Mouse (Mus musculus) stomach, embryonic 14.5 days (tissue): ENCODE measurements around the gene Fgf4. TPM values are rescaled to one million over a fixed set of nuclear protein-coding genes. Genes with fewer than 3 reads are reported as not detected.
"Not testable (repeated sequence)": the region's sequence is repeated elsewhere in the genome, so short reads cannot be mapped to it uniquely, and the experiment has no call there.

Source experiments
- ATAC-seq: fragments of 200-750 bp; cut with Nextera tagmentation; 2 replicates; pipeline ENCODE4 v1.8.0; 2017; ENCODE audit warnings: low read depth, moderate TSS enrichment; ENCODE audit not compliant: insufficient number of reproducible peaks, insufficient read depth, low FRiP score
- H3K27ac ChIP-seq: fragments of 300-500 bp; sonication (generic); 2 replicates; pipeline ENCODE4 v1.5.1; 2014; ENCODE audit warnings: mild to moderate bottlenecking, low read length, moderate library complexity, mixed read lengths
- H3K27me3 ChIP-seq: fragments of 300-500 bp; sonication (generic); 2 replicates; pipeline ENCODE4 v1.6.1; 2014; ENCODE audit warnings: low read length, control low read depth, mixed read lengths; ENCODE audit not compliant: control insufficient read depth, insufficient read depth
- H3K36me3 ChIP-seq: fragments of 300-500 bp; sonication (generic); 2 replicates; pipeline ENCODE4 v1.6.1; 2014; ENCODE audit warnings: mild to moderate bottlenecking, control low read depth, low read length, moderate library complexity, mixed read lengths; ENCODE audit not compliant: control insufficient read depth, insufficient read depth
- H3K4me1 ChIP-seq: fragments of 300-500 bp; sonication (generic); 2 replicates; pipeline ENCODE4 v1.6.1; 2014; ENCODE audit warnings: low read length, control low read depth, mixed read lengths; ENCODE audit not compliant: control insufficient read depth, insufficient read depth
- H3K4me2 ChIP-seq: fragments of 300-500 bp; sonication (generic); replicated peaks from 2 replicates; pipeline ENCODE4 v1.6.1; 2014; ENCODE audit warnings: low read depth, low read length, control low read depth
- H3K4me3 ChIP-seq: fragments of 300-500 bp; sonication (generic); 2 replicates; pipeline ENCODE4 v1.5.1; 2014; ENCODE audit warnings: low read depth, low read length, control low read depth
- H3K9ac ChIP-seq: fragments of 300-500 bp; sonication (generic); replicated peaks from 2 replicates; pipeline ENCODE4 v1.6.1; 2014; ENCODE audit warnings: low read depth, mild to moderate bottlenecking, control low read depth, low read length, moderate library complexity, mixed read lengths
- H3K9me3 ChIP-seq: fragments of 300-500 bp; sonication (generic); 2 replicates; pipeline ENCODE4 v1.6.1; 2016; ENCODE audit warnings: low read depth, low read length, control low read depth; ENCODE audit not compliant: control insufficient read depth
- WGBS: fragments of 180-500 bp; shearing (Covaris S2); extraction: QIAGEN DNeasy Blood & Tissue Kit; methylation state at CpG from one replicate; pipeline ENCODE4 v1.1.7; 2014; 5-methylcytosine and 5-hydroxymethylcytosine counted together
- polyA plus RNA-seq: library from polyadenylated mRNA; unstranded; fragments of >200 nt; fragmentation: Nextera tagmentation; extraction: Ambion mirVana; gene quantifications from 2 replicates; pipeline ENCODE4 v1.2.1, GENCODE M21; 2014

The Fgf4 gene
- polyA plus RNA-seq, 1 experiment from 2014 or later: not detected

DNA sequence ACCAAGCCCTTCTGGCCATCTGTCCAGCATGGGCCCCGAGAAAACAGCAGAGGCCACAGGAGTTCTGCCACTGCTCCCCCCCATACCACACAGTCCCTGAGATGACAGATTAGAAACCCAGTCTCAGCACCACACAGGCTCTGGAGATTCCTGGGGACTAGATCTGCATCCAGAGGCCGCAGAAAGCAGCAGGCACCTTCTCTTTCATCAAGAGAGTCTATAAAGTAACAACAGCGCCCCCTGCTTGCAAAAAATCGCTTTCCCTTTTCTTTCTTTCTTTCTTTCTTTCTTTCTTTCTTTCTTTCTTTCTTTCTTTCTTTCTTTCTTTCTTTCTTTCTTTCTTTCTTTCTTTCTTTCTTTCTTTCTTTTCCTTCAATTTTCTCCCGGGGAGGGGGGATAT lies 47.0 kb downstream of the Fgf4 start:
- Histone ChIP-seq H3K4me3 (no peak overlapping the region), H3K27ac (no peak overlapping the region), H3K9ac (no peak overlapping the region), H3K27me3 (peaks cover 32% of the 10 kb centered on the region), H3K36me3 (no peaks in the 10 kb centered on the region), H3K4me2 (no peak overlapping the region), H3K9me3 (no peaks in the 10 kb centered on the region), H3K4me1 (peaks cover 17% of the 10 kb centered on the region; the same call in 1 of the 2 replicates)
- ATAC-seq: no peak
- 3% methylated on average over 5 of the region's 5 CpGs for WGBS

DNA sequence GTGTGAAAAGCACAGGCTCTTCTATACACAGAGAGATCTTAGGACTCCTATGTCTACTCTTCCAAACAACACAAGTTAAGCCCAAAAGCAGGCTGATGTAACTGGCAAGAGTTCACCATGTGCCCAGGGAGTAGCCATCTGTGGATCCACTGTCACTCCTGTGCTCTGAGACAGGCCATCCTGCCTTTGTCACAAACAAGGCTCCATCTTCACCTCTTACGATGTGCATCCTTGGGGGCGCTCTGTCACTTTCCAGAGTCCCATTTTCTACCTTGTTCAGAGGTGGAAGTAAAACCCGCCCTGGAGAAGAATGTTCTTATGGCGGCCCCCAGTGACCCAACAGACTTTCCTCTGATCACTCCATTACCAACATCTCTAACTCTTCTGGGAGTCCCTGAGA lies 47.5 kb downstream of the Fgf4 start:
- Histone ChIP-seq H3K27me3 (peaks cover 32% of the 10 kb centered on the region), H3K4me3 (no peak overlapping the region), H3K4me2 (no peak overlapping the region), H3K9me3 (no peaks in the 10 kb centered on the region), H3K27ac (no peak overlapping the region), H3K9ac (no peak overlapping the region), H3K36me3 (no peaks in the 10 kb centered on the region), H3K4me1 (peaks cover 17% of the 10 kb centered on the region; the same call in 1 of the 2 replicates)
- ATAC-seq: no peak
- 4% methylated on average over 4 of the region's 4 CpGs for WGBS

DNA sequence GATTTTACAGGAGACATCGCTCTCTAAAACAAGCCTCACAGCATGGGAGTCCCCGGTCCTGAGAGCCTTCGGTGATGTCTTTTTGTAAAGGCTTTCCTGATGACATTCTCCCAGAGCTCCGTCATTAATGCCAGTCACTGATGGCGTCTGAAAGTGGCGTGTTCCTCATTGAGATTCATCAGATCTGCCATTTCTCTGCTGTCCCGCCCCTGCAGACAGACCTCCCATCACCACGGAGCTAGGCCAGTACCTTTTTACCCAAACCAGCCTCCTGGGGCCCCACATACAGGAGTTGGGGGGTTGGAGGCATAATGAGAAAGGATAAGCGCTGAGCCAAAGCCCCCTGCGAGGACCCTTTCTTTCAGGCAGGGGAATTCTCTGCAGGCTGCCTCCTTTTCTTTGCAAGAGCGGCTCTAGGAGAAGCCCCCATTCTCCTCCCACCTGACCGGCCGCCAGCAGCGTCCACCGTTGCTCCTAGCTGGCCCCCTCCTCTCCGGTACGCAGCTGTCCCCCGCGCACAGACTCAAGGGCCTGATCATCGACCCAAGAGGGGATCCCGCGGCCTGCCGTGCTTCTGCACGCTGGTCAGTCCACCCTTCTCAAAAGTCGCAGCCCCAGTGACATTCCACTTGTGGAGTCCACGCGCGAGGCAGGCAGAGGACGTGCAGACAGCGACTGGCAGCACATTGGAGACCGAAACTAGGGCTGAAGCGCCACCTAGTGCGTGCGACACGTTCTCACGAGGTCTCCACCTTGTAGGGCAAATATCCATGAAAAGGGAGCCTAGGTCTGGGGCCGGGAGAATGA lies 48.3 kb downstream of the Fgf4 start:
- H3K4me3 ChIP-seq: peak overlapping the region; percentile 38
- H3K9me3 ChIP-seq: no peaks in the 10 kb centered on the region
- no peak overlapping the region for H3K27ac ChIP-seq
- whole genome bisulfite sequencing: under 1% methylated on average over 37 of the region's 37 CpGs
- H3K4me1 ChIP-seq: peaks cover 17% of the 10 kb centered on the region; the same call in 1 of the 2 replicates
- H3K9ac ChIP-seq: no peak overlapping the region
- H3K36me3 ChIP-seq: no peaks in the 10 kb centered on the region
- peak overlapping the region; percentile 76 for H3K4me2 ChIP-seq
- H3K27me3 ChIP-seq: peaks cover 32% of the 10 kb centered on the region
- ATAC-seq: 0 out of 2 replicates have a peak, but pooled peaks have one; percentile 66

DNA sequence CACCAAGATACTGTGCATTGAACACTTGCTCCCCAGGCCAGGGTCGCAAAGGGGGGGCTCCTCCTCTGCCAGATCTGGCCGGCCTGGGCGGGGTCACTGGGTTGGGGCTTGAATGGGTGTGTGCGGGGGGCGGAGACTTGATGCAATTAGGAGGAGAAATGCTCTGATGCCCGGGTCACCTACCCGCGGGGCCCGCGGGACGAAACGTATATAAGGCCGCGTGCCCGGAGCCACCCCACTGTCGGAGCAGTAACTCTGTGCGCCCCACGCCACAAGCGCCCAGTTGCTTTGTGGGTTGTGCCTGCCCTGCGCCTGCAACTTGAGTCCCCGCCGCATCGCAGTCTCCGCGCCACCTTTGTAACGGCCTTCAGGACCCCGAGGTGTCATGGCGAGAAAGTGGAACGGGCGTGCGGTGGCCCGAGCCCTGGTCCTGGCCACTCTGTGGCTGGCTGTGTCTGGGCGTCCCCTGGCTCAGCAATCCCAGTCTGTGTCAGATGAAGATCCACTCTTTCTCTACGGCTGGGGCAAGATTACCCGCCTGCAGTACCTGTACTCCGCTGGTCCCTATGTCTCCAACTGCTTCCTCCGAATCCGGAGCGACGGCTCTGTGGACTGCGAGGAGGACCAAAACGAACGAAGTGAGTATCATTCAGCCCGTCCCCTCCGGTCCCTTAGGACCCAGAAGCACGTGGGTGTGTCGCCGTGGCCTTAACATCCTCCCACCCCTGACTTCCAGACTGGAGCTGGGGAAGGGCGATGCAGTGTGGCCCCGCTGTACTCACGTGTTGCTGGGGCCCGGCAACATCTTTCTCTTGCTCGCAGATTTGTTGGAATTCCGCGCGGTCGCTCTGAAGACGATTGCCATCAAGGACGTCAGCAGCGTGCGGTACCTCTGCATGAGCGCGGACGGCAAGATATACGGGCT lies 49.4 kb downstream of the Fgf4 start, which contains the start of gene Fgf15:
Fgf15 (plus strand) TSS at position 238 of the 925 bp plus-strand sequence.
- ATAC-seq: no peak
- Histone ChIP-seq H3K4me2 (peak within 1 kb of the TSS; percentile 76), H3K4me1 (peaks cover 17% of the 10 kb centered on the region; the same call in 1 of the 2 replicates), H3K27ac (no peak within 1 kb of the TSS), H3K36me3 (no peaks in the 10 kb centered on the region), H3K9me3 (no peaks in the 10 kb centered on the region), H3K4me3 (peak within 1 kb of the TSS; percentile 38), H3K9ac (no peak within 1 kb of the TSS), H3K27me3 (peaks cover 32% of the 10 kb centered on the region)
- WGBS: under 1% methylated on average over 65 of the region's 65 CpGs

DNA sequence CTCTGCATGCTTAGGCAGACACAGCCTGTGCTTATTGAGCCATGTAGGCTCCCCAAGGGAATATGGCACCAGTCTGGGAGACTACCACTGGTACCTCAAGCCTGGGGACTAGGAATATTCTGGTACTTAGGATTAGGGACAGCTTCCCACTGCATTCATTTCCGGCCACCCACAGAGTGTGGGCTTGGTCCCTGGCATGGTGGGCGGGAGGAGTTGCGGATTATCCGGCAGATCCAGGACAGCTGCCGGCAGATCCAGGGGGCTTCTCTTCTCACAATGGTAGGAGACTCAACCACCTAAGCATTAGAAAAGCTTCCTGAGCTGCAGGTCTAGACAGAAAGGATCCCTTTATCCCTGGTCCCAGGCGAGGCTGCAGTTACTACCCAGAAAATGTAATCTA lies 51.3 kb downstream of the Fgf4 start:
- H3K27ac ChIP-seq: no peak overlapping the region
- no peak overlapping the region for H3K4me3 ChIP-seq
- no peak overlapping the region for H3K4me2 ChIP-seq
- peaks cover 17% of the 10 kb centered on the region; the same call in 1 of the 2 replicates for H3K4me1 ChIP-seq
- no peak overlapping the region for H3K9ac ChIP-seq
- no peak for ATAC-seq
- peaks cover 32% of the 10 kb centered on the region for H3K27me3 ChIP-seq
- 56% methylated on average over 6 of the region's 6 CpGs for WGBS
- H3K9me3 ChIP-seq: no peaks in the 10 kb centered on the region
- no peaks in the 10 kb centered on the region for H3K36me3 ChIP-seq

DNA sequence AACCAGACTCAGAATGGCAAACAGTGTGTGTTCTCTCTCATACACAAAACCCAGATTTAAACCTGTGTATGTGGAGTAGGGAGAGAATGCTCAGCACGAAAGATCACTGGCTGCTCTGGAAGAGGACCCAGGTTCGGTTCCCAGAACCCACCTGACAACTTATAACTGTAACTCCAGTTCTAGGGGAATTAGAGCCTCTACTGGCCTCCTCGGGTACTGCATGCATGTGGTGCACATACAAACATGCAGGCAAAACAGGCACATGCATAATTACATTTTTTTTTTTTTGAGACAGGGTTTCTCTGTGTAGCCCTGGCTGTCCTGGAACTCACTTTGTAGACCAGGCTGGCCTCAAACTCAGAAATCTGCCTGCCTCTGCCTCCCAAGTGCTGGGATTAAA lies 58.3 kb downstream of the Fgf4 start:
- not testable (repeated sequence) for H3K4me2 ChIP-seq, H3K9me3 ChIP-seq, H3K36me3 ChIP-seq, H3K27ac ChIP-seq, H3K9ac ChIP-seq, H3K4me3 ChIP-seq, H3K4me1 ChIP-seq, ATAC-seq, H3K27me3 ChIP-seq
- WGBS: 94% methylated on average over 3 of the region's 3 CpGs

DNA sequence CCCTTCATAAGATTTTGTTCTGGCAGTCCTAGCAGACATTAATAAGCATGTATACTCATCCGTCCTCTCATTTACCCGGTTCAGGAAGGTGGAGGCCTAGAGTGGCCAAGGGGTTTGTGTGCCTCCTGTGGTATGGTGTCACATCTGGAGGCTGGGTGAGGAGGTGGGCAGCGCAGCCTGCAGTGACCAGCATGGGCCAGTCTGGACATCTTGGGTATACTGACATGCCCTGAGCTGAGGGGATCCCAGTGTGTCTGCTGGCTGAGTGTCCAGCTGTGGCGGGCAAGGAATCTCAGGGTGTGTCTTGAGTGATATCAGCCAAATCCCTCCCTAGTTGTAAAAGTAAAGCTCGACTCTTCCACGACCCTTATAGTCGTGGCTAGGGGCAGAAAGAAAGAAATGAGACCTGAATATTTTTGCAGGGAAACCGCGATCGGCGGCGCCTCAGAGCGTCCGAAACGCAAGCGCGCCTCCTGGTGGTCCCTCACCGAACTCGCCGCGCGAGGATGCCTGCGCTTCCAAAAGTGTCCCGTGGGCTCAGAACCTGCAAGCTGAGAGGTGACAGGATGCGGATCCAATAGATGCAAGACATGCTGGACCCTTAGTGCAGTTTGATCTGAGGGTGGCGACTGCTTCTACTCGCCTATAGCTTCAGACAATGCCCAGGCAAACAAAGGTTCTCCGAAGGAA lies 59.7 kb downstream of the Fgf4 start:
- Histone ChIP-seq H3K4me3 (no peak overlapping the region), H3K4me1 (no peaks in the 10 kb centered on the region), H3K9ac (no peak overlapping the region), H3K36me3 (no peaks in the 10 kb centered on the region), H3K27me3 (no peaks in the 10 kb centered on the region), H3K9me3 (no peaks in the 10 kb centered on the region), H3K27ac (no peak overlapping the region), H3K4me2 (peak overlapping the region; percentile 33)
- WGBS: 11% methylated on average over 28 of the region's 28 CpGs
- ATAC-seq: no peak; the same call in 1 of the 2 replicates

DNA sequence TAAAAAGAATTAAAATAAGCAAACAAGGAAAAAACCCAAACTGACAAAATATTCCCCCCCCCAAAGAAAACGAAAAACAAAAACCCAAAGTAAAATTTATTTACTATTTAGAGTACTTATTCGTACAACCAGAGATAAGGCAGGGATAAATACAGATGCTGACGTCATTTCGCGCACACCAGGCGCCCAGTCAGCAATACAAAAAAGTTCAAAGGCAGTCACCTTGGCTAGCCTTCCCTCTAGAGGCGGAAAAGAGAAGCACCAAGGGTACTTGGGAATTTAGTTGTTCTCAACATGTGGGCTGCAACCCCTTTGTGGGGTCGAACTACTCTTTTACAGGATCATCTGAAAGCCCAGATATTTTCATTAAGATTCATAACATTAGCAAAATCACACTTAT lies 60.6 kb downstream of the Fgf4 start:
- no peak overlapping the region for H3K4me2 ChIP-seq
- no peaks in the 10 kb centered on the region for H3K9me3 ChIP-seq
- no peak for ATAC-seq
- no peak overlapping the region for H3K27ac ChIP-seq
- H3K9ac ChIP-seq: no peak overlapping the region
- H3K4me3 ChIP-seq: no peak overlapping the region
- WGBS: 14% methylated on average over 8 of the region's 8 CpGs
- no peaks in the 10 kb centered on the region for H3K4me1 ChIP-seq
- H3K36me3 ChIP-seq: no peaks in the 10 kb centered on the region
- no peaks in the 10 kb centered on the region for H3K27me3 ChIP-seq
